Mouse (Mus musculus): Measurements from ENCODE around the gene Gdnf.

DNA sequence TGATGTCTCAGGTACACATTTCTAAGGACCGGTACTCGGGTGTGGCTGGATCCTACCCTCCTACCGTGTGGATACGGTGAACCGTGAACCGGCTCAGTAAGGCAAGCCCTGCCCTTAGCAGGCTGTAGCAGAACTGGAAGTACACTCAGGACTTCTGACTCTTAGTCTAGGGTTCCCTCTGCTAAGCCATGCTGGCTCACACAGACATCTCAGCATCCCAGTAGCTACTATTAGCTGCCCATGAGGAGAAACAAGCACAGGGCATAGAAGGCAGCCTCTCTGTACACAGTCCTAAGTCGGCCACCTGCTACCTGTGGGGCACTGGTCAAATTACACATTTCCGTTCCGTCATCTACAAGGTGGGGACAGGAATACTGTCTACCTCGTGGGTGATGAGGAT lies 68.2 kb downstream of the Gdnf start:
- TF ChIP-seq CTCF (IDR thresholded peaks at IDR 0.05) (no peak), EP300 (IDR thresholded peaks at IDR 0.05) (no peak)
